Mouse (Mus musculus) forebrain, embryonic 11.5 days (tissue): ENCODE results near the gene Pa2g4. TPM values are rescaled to one million over a fixed set of nuclear protein-coding genes. Genes with fewer than 3 reads are reported as not detected.

Source experiments
- ATAC-seq: fragments of 200-750 bp; cut with Nextera tagmentation; replicated peaks from 2 replicates; pipeline ENCODE4 v1.8.0; 2017; ENCODE audit warnings: moderate TSS enrichment; ENCODE audit not compliant: low FRiP score
- DNase-seq: peaks from one replicate; pipeline ENCODE4 v3.0.0-alpha.2; 2017; ENCODE audit warnings: low spot score
- H3K27ac ChIP-seq: fragments of 300-500 bp; sonication (generic); 2 replicates; pipeline ENCODE4 v1.5.1; 2014; ENCODE audit warnings: low read depth, low read length
- H3K27me3 ChIP-seq: fragments of 300-500 bp; sonication (generic); 2 replicates; pipeline ENCODE4 v1.6.1; 2014; ENCODE audit warnings: mild to moderate bottlenecking, low read length, mixed read lengths; ENCODE audit not compliant: control insufficient read depth, insufficient read depth
- H3K36me3 ChIP-seq: fragments of 300-500 bp; sonication (generic); 2 replicates; pipeline ENCODE4 v1.6.1; 2014; ENCODE audit warnings: mild to moderate bottlenecking, low read length, moderate library complexity, mixed read lengths; ENCODE audit not compliant: control insufficient read depth, insufficient read depth
- H3K4me1 ChIP-seq: fragments of 300-500 bp; sonication (generic); replicated peaks from 2 replicates; pipeline ENCODE4 v1.6.1; 2014; ENCODE audit warnings: low read length, mixed read lengths; ENCODE audit not compliant: control insufficient read depth, insufficient read depth
- H3K4me2 ChIP-seq: fragments of 300-500 bp; sonication (generic); 2 replicates; pipeline ENCODE4 v1.6.1; 2014; ENCODE audit warnings: low read depth, mild to moderate bottlenecking, low read length, moderate library complexity, mixed read lengths; ENCODE audit not compliant: severe bottlenecking
- H3K4me3 ChIP-seq: fragments of 300-500 bp; sonication (generic); 2 replicates; pipeline ENCODE4 v1.5.1; 2014; ENCODE audit warnings: low read depth, low read length
- H3K9ac ChIP-seq: fragments of 300-500 bp; sonication (generic); 2 replicates; pipeline ENCODE4 v1.6.1; 2014; ENCODE audit warnings: low read length
- H3K9me3 ChIP-seq: fragments of 300-500 bp; sonication (generic); 2 replicates; pipeline ENCODE4 v1.6.1; 2016; ENCODE audit warnings: low read length, mixed read lengths; ENCODE audit not compliant: control insufficient read depth
- WGBS: fragments of 180-500 bp; shearing (Covaris S2); extraction: QIAGEN DNeasy Blood & Tissue Kit; methylation state at CpG from one replicate; pipeline ENCODE4 v1.1.7; 2014; 5-methylcytosine and 5-hydroxymethylcytosine counted together
- polyA plus RNA-seq: library from polyadenylated mRNA; unstranded; fragments of >200 nt; fragmentation: Nextera tagmentation; extraction: Ambion mirVana; gene quantifications from 2 replicates; pipeline ENCODE4 v1.2.1, GENCODE M21; 2014

The Pa2g4 gene
- polyA plus RNA-seq, 1 experiment from 2014 or later = 249 TPM

- Histone ChIP-seq H3K4me3 (no peak overlapping the region), H3K4me1 (no peaks in the 10 kb centered on the region), H3K27me3 (no peaks in the 10 kb centered on the region), H3K4me2 (no peak overlapping the region), H3K27ac (no peak overlapping the region), H3K36me3 (no peaks in the 10 kb centered on the region), H3K9ac (no peak overlapping the region), H3K9me3 (no peaks in the 10 kb centered on the region)
- DNase-seq = no peak
- no peak for ATAC-seq
- WGBS = 89% methylated on average over 2 of the region's 2 CpGs
These were observed 32.7 kb upstream of the Pa2g4 start for GRCm38 (mm10) chr10:128598476-128598875.

GRCm38 (mm10) chr10:128592797-128593196 is 27.0 kb upstream of the Pa2g4 start:
- ATAC-seq (no peak), DNase-seq (no peak)
- Histone ChIP-seq H3K36me3 (no peaks in the 10 kb centered on the region), H3K4me1 (0 out of 2 replicates have a peak, but pooled peaks cover 2% of the 10 kb centered on the region), H3K9me3 (no peaks in the 10 kb centered on the region), H3K4me3 (no peak overlapping the region), H3K27me3 (peaks cover 19% of the 10 kb centered on the region), H3K27ac (no peak overlapping the region), H3K4me2 (no peak overlapping the region), H3K9ac (no peak overlapping the region)
- WGBS = 82% methylated on average over 5 of the region's 5 CpGs

GRCm38 (mm10) chr10:128591436-128591835 is 25.6 kb upstream of the Pa2g4 start:
- Histone ChIP-seq H3K27ac (no peak overlapping the region), H3K36me3 (no peaks in the 10 kb centered on the region), H3K4me3 (no peak overlapping the region), H3K4me1 (0 out of 2 replicates have a peak, but pooled peaks cover 2% of the 10 kb centered on the region), H3K4me2 (no peak overlapping the region), H3K27me3 (peaks cover 27% of the 10 kb centered on the region), H3K9me3 (no peaks in the 10 kb centered on the region), H3K9ac (no peak overlapping the region)
- 92% methylated on average over 6 of the region's 6 CpGs for WGBS
- DNase-seq (no peak), ATAC-seq (no peak)

- Histone ChIP-seq H3K9ac (peak overlapping the region; percentile 50), H3K27me3 (peaks cover 27% of the 10 kb centered on the region)
- DNase-seq = peak; percentile 90
These were observed 24.5 kb upstream of the Pa2g4 start for GRCm38 (mm10) chr10:128590193-128590690.

GRCm38 (mm10) chr10:128589464-128590192 is 23.8 kb upstream of the Pa2g4 start, which contains the start of gene Erbb3:
TSS of gene Erbb3 (minus strand) at chr10:128589652.
- Histone ChIP-seq H3K4me2 (peak within 1 kb of the TSS; percentile 98), H3K4me3 (peak within 1 kb of the TSS; percentile 64), H3K9me3 (no peaks in the 10 kb centered on the region), H3K27me3 (peaks cover 27% of the 10 kb centered on the region), H3K27ac (no peak within 1 kb of the TSS), H3K4me1 (0 out of 2 replicates have a peak, but pooled peaks cover 2% of the 10 kb centered on the region), H3K36me3 (no peaks in the 10 kb centered on the region), H3K9ac (peak within 1 kb of the TSS; percentile 50)
- DNase-seq (peak; percentile 72), ATAC-seq (peak; percentile 40)
- under 1% methylated on average over 43 of the region's 43 CpGs for WGBS

More at GRCm38 (mm10) chr10:128590193-128590690, 24.5 kb upstream of the Pa2g4 start:
- ATAC-seq = peak; percentile 75
- Histone ChIP-seq H3K27ac (no peak overlapping the region), H3K36me3 (no peaks in the 10 kb centered on the region), H3K4me3 (peak overlapping the region; percentile 64), H3K9me3 (no peaks in the 10 kb centered on the region), H3K4me1 (0 out of 2 replicates have a peak, but pooled peaks cover 2% of the 10 kb centered on the region), H3K4me2 (peak overlapping the region; percentile 98)
- under 1% methylated on average over 37 of the region's 43 CpGs for WGBS

- H3K27ac ChIP-seq = no peak overlapping the region
- 2% methylated on average over 23 of the region's 23 CpGs for WGBS
- no peaks in the 10 kb centered on the region for H3K9me3 ChIP-seq
- peak overlapping the region; percentile 64 for H3K4me3 ChIP-seq
- no peaks in the 10 kb centered on the region for H3K36me3 ChIP-seq
- H3K4me2 ChIP-seq = peak overlapping the region; percentile 98
- peak overlapping the region; percentile 50 for H3K9ac ChIP-seq
- ATAC-seq (peak; percentile 30; the same call in 1 of the 2 replicates), DNase-seq (peak; percentile 52)
- peaks cover 27% of the 10 kb centered on the region for H3K27me3 ChIP-seq
- 0 out of 2 replicates have a peak, but pooled peaks cover 2% of the 10 kb centered on the region for H3K4me1 ChIP-seq
These were observed 23.1 kb upstream of the Pa2g4 start for GRCm38 (mm10) chr10:128588775-128589463.

GRCm38 (mm10) chr10:128588136-128588535 is 22.3 kb upstream of the Pa2g4 start:
- Histone ChIP-seq H3K4me2 (no peak overlapping the region), H3K4me1 (0 out of 2 replicates have a peak, but pooled peaks cover 2% of the 10 kb centered on the region), H3K36me3 (no peaks in the 10 kb centered on the region), H3K9ac (no peak overlapping the region), H3K27me3 (peaks cover 27% of the 10 kb centered on the region), H3K4me3 (no peak overlapping the region), H3K9me3 (no peaks in the 10 kb centered on the region), H3K27ac (no peak overlapping the region)
- DNase-seq = no peak
- 5% methylated on average over 1 of the region's 1 CpGs for WGBS
- ATAC-seq = no peak

- Histone ChIP-seq H3K9me3 (no peaks in the 10 kb centered on the region), H3K4me2 (no peak overlapping the region), H3K4me1 (0 out of 2 replicates have a peak, but pooled peaks cover 2% of the 10 kb centered on the region), H3K9ac (no peak overlapping the region), H3K36me3 (no peaks in the 10 kb centered on the region), H3K27me3 (peaks cover 27% of the 10 kb centered on the region), H3K4me3 (no peak overlapping the region), H3K27ac (no peak overlapping the region)
- ATAC-seq (no peak), DNase-seq (no peak)
- 54% methylated on average over 8 of the region's 8 CpGs for WGBS
These were observed 21.9 kb upstream of the Pa2g4 start for GRCm38 (mm10) chr10:128587697-128588096.
